Mouse (Mus musculus): ENCODE measurements around the gene Ube2m. TPM values are rescaled to one million over a fixed set of nuclear protein-coding genes. Genes with fewer than 3 reads are reported as not detected.
A peak's percentile ranks its signal among the peaks of the same experiment; 100 is the strongest.

Ube2m gene
- polyA plus RNA-seq, 1 experiment from 2014 or later = 134 TPM

GRCm38 (mm10) chr7:13007341-13008092, 30.6 kb downstream of the Ube2m start:
- H3K9ac ChIP-seq (ENCODE audit: low read depth, low read length) = 0 out of 2 replicates have a peak overlapping the region, but pooled peaks have one; percentile 23
- H3K4me3 ChIP-seq (replicated peaks; ENCODE audit: low read depth, low read length) = no peak overlapping the region
- H3K36me3 ChIP-seq (ENCODE audit: insufficient read depth, low read length) = peaks cover 15% of the 10 kb centered on the region; the same call in 1 of the 2 replicates
- DNase-seq (ENCODE audit: low spot score) (no peak), ATAC-seq (replicated peaks; ENCODE audit: low FRiP score, low read depth) (no peak)
- peak overlapping the region; percentile 40 for H3K4me2 ChIP-seq (ENCODE audit: low read length)
- TF ChIP-seq CTCF (IDR thresholded peaks at IDR 0.05; ENCODE audit: low read depth) = no peak
- H3K27ac ChIP-seq = no peak overlapping the region
- H3K27me3 ChIP-seq (ENCODE audit: insufficient read depth, low read length) = no peaks in the 10 kb centered on the region
- H3K4me1 ChIP-seq (replicated peaks; ENCODE audit: insufficient read depth, low read length) = peaks cover 11% of the 10 kb centered on the region; the same call in 1 of the 2 replicates
- WGBS = 55% methylated on average over 57 of the region's 57 CpGs
- H3K9me3 ChIP-seq (replicated peaks; ENCODE audit: low read length) = no peaks in the 10 kb centered on the region

DNA sequence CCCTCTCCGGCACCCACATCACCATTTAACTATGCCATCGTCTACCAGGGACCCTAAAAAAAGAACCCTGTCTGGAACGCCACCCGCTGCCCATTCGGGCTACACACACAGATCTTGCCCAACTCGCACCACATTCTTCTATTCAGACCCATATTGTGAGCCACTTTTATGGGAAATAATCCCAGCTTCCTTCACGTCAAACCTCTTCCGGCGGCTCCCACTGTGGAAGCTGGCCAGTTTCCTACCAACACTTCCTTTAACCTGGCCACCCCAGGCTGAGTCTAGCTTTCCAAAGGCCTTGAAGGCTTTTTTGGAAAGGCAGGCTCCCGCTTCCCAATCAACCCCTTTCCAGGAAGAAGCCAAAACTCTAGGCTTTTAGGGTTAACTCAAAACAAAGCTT, 31.5 kb downstream of the Ube2m start:
- WGBS = 77% methylated on average over 10 of the region's 10 CpGs
- Histone ChIP-seq H3K9me3 (replicated peaks; ENCODE audit: low read length) (no peaks in the 10 kb centered on the region), H3K9ac (ENCODE audit: low read depth, low read length) (peak overlapping the region; percentile 23; the same call in 1 of the 2 replicates), H3K4me2 (ENCODE audit: low read length) (no peak overlapping the region), H3K36me3 (ENCODE audit: insufficient read depth, low read length) (peaks cover 15% of the 10 kb centered on the region; the same call in 1 of the 2 replicates), H3K4me3 (replicated peaks; ENCODE audit: low read depth, low read length) (no peak overlapping the region), H3K4me1 (replicated peaks; ENCODE audit: insufficient read depth, low read length) (peaks cover 11% of the 10 kb centered on the region; the same call in 1 of the 2 replicates), H3K27me3 (ENCODE audit: insufficient read depth, low read length) (no peaks in the 10 kb centered on the region), H3K27ac (peak overlapping the region; percentile 50)
- TF ChIP-seq CTCF (IDR thresholded peaks at IDR 0.05; ENCODE audit: low read depth) = no peak
- no peak for DNase-seq (ENCODE audit: low spot score)
- ATAC-seq (replicated peaks; ENCODE audit: low FRiP score, low read depth) = no peak

- TF ChIP-seq CTCF (IDR thresholded peaks at IDR 0.05; ENCODE audit: low read depth) = no peak
- 91% methylated on average over 17 of the region's 17 CpGs for WGBS
- H3K4me2 ChIP-seq (ENCODE audit: low read length) = no peak overlapping the region
These were observed 32.1 kb downstream of the Ube2m start for GRCm38 (mm10) chr7:13006011-13006410.

DNA sequence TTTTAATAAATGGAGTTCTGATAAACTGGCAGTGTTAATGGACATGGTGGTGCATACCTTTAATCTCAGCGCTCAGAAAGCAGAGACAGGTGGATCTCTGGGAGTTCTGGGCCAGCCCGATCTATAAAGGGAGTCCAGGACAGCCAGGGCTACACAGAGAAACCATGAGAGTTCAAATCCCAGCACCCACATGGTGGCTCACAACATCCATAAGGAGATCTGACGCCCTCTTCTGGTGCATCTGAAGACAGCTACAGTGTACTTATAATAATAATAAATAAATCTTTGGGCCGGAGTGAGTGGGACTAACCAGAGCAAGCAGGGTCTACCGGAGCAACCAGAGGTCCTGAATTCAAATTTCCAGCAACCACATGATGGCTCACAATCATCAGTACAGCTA, 34.7 kb downstream of the Ube2m start:
- DNase-seq (ENCODE audit: low spot score) (no peak), ATAC-seq (replicated peaks; ENCODE audit: low FRiP score, low read depth) (no peak)
- no peak; the same call in 1 of the 2 replicates for TF ChIP-seq CTCF (IDR thresholded peaks at IDR 0.05; ENCODE audit: low read depth)
- Histone ChIP-seq H3K9ac (ENCODE audit: low read depth, low read length) (no peak overlapping the region), H3K9me3 (replicated peaks; ENCODE audit: low read length) (no peaks in the 10 kb centered on the region), H3K27ac (no peak overlapping the region), H3K27me3 (ENCODE audit: insufficient read depth, low read length) (no peaks in the 10 kb centered on the region), H3K4me1 (replicated peaks; ENCODE audit: insufficient read depth, low read length) (0 out of 2 replicates have a peak, but pooled peaks cover 3% of the 10 kb centered on the region), H3K36me3 (ENCODE audit: insufficient read depth, low read length) (peaks cover 15% of the 10 kb centered on the region; the same call in 1 of the 2 replicates), H3K4me2 (ENCODE audit: low read length) (no peak overlapping the region), H3K4me3 (replicated peaks; ENCODE audit: low read depth, low read length) (no peak overlapping the region)
- WGBS = 75% methylated on average over 5 of the region's 5 CpGs

More at GRCm38 (mm10) chr7:13006011-13006410, 32.1 kb downstream of the Ube2m start:
- no peak for ATAC-seq (replicated peaks; ENCODE audit: low FRiP score, low read depth)
- Histone ChIP-seq H3K9ac (ENCODE audit: low read depth, low read length) (peak overlapping the region; percentile 23; the same call in 1 of the 2 replicates), H3K4me3 (replicated peaks; ENCODE audit: low read depth, low read length) (no peak overlapping the region), H3K36me3 (ENCODE audit: insufficient read depth, low read length) (peaks cover 15% of the 10 kb centered on the region; the same call in 1 of the 2 replicates), H3K27me3 (ENCODE audit: insufficient read depth, low read length) (no peaks in the 10 kb centered on the region), H3K9me3 (replicated peaks; ENCODE audit: low read length) (no peaks in the 10 kb centered on the region), H3K27ac (no peak overlapping the region), H3K4me1 (replicated peaks; ENCODE audit: insufficient read depth, low read length) (peaks cover 11% of the 10 kb centered on the region; the same call in 1 of the 2 replicates)
- no peak for DNase-seq (ENCODE audit: low spot score)

- Histone ChIP-seq H3K4me1 (replicated peaks; ENCODE audit: insufficient read depth, low read length) (no peaks in the 10 kb centered on the region), H3K36me3 (ENCODE audit: insufficient read depth, low read length) (peaks cover 4% of the 10 kb centered on the region; the same call in 1 of the 2 replicates), H3K4me3 (replicated peaks; ENCODE audit: low read depth, low read length) (no peak overlapping the region), H3K27me3 (ENCODE audit: insufficient read depth, low read length) (no peaks in the 10 kb centered on the region), H3K9me3 (replicated peaks; ENCODE audit: low read length) (no peaks in the 10 kb centered on the region), H3K27ac (no peak overlapping the region), H3K9ac (ENCODE audit: low read depth, low read length) (no peak overlapping the region), H3K4me2 (ENCODE audit: low read length) (no peak overlapping the region)
- ATAC-seq (replicated peaks; ENCODE audit: low FRiP score, low read depth) (no peak), DNase-seq (ENCODE audit: low spot score) (no peak)
- 69% methylated on average over 1 of the region's 1 CpGs for WGBS
- no peak for TF ChIP-seq CTCF (IDR thresholded peaks at IDR 0.05; ENCODE audit: low read depth)
These were observed 36.5 kb downstream of the Ube2m start for GRCm38 (mm10) chr7:13001584-13001983.

- Histone ChIP-seq H3K4me1 (replicated peaks; ENCODE audit: insufficient read depth, low read length) (no peaks in the 10 kb centered on the region), H3K4me2 (ENCODE audit: low read length) (no peak within 1 kb of the TSS), H3K36me3 (ENCODE audit: insufficient read depth, low read length) (no peaks in the 10 kb centered on the region), H3K4me3 (replicated peaks; ENCODE audit: low read depth, low read length) (no peak within 1 kb of the TSS), H3K9ac (ENCODE audit: low read depth, low read length) (no peak within 1 kb of the TSS), H3K27me3 (ENCODE audit: insufficient read depth, low read length) (no peaks in the 10 kb centered on the region), H3K27ac (no peak within 1 kb of the TSS), H3K9me3 (replicated peaks; ENCODE audit: low read length) (no peaks in the 10 kb centered on the region)
- ATAC-seq (replicated peaks; ENCODE audit: low FRiP score, low read depth) = no peak
- 84% methylated on average over 3 of the region's 3 CpGs for WGBS
- DNase-seq (ENCODE audit: low spot score) = no peak
- TF ChIP-seq CTCF (IDR thresholded peaks at IDR 0.05; ENCODE audit: low read depth) = no peak
These were observed 39.2 kb downstream of the Ube2m start, which contains the start of gene Trim28 for GRCm38 (mm10) chr7:12998851-12999250. Trim28 (plus strand) TSS chr7:12999114.

Measured in kidney, postnatal 0 days (tissue).